Mouse (Mus musculus) lung, embryonic 15.5 days (tissue): ENCODE data around the gene Acoxl. TPM values are rescaled to one million over a fixed set of nuclear protein-coding genes. Genes with fewer than 3 reads are reported as not detected.

ENCODE experiments used
- ATAC-seq: fragments of 200-750 bp; cut with Nextera tagmentation; 2 replicates; pipeline ENCODE4 v1.8.0; 2017; ENCODE audit warnings: moderate number of reproducible peaks, borderline replicate concordance; ENCODE audit not compliant: low FRiP score, low TSS enrichment; ENCODE audit errors: extremely low read depth
- H3K27ac ChIP-seq: fragments of 300-500 bp; sonication (generic); 2 replicates; pipeline ENCODE4 v1.5.1; 2015; ENCODE audit warnings: moderate library complexity, mild to moderate bottlenecking, inconsistent platforms
- H3K27me3 ChIP-seq: fragments of 300-500 bp; sonication (generic); 2 replicates; pipeline ENCODE4 v1.6.1; 2015; ENCODE audit warnings: inconsistent platforms
- H3K36me3 ChIP-seq: fragments of 300-500 bp; sonication (generic); 2 replicates; pipeline ENCODE4 v1.6.1; 2015; ENCODE audit warnings: inconsistent platforms
- H3K4me1 ChIP-seq: fragments of 300-500 bp; sonication (generic); 2 replicates; pipeline ENCODE4 v1.6.1; 2015; ENCODE audit warnings: inconsistent platforms
- H3K4me2 ChIP-seq: fragments of 300-500 bp; sonication (generic); 2 replicates; pipeline ENCODE4 v1.6.1; 2015; ENCODE audit warnings: inconsistent platforms, mild to moderate bottlenecking, moderate library complexity
- H3K4me3 ChIP-seq: fragments of 300-500 bp; sonication (generic); 2 replicates; pipeline ENCODE4 v1.5.1; 2015; ENCODE audit warnings: mild to moderate bottlenecking, inconsistent platforms
- H3K9ac ChIP-seq: fragments of 300-500 bp; sonication (generic); 2 replicates; pipeline ENCODE4 v1.6.1; 2015; ENCODE audit warnings: inconsistent platforms
- H3K9me3 ChIP-seq: fragments of 300-500 bp; sonication (generic); 2 replicates; pipeline ENCODE4 v1.6.1; 2016; ENCODE audit warnings: inconsistent platforms
- WGBS: fragments of 180-500 bp; shearing (Covaris S2); methylation state at CpG from one replicate; pipeline ENCODE4 v1.1.7; 2015; 5-methylcytosine and 5-hydroxymethylcytosine counted together
- polyA plus RNA-seq: library from polyadenylated mRNA; unstranded; fragments of >200 nt; fragmentation: Nextera tagmentation; extraction: Ambion mirVana; gene quantifications from 2 replicates; pipeline ENCODE4 v1.2.1, GENCODE M21; 2015

Gene Acoxl
- polyA plus RNA-seq, 1 experiment from 2014 or later: 0.17 TPM

DNA sequence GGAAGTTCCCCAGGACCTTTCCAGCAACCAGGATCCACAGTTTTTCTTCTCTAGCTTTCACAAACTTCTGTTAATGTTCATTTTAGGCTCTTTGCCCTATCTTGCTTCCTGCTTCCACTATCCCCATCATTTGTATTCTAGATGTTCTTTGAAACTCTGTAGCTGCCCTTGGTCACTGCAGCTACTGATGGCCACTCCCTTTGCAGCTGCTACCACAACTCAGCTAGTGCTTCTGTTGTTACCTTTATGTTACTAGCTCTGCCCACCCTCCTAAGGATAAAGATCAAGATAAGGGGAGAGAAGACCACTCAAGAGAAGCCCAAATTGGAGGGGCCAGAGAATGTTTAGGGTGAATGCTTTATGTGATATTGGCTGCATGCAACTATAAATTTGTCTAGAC is 7.3 kb downstream of the Acoxl start:
- Histone ChIP-seq H3K27ac (no peak overlapping the region), H3K9me3 (no peaks in the 10 kb centered on the region), H3K27me3 (peaks cover 8% of the 10 kb centered on the region), H3K36me3 (no peaks in the 10 kb centered on the region), H3K4me3 (no peak overlapping the region), H3K4me1 (peaks cover 7% of the 10 kb centered on the region; the same call in 1 of the 2 replicates), H3K9ac (no peak overlapping the region), H3K4me2 (no peak overlapping the region)
- no peak for ATAC-seq

GRCm38 (mm10) chr2:127846571-127846970 is 7.9 kb downstream of the Acoxl start:
- no peak overlapping the region for H3K4me3 ChIP-seq
- H3K27me3 ChIP-seq: peaks cover 8% of the 10 kb centered on the region; the same call in 1 of the 2 replicates
- H3K4me2 ChIP-seq: no peak overlapping the region
- WGBS: 10% methylated on average over 1 of the region's 1 CpGs
- no peaks in the 10 kb centered on the region for H3K9me3 ChIP-seq
- no peaks in the 10 kb centered on the region for H3K36me3 ChIP-seq
- no peak overlapping the region for H3K9ac ChIP-seq
- no peak overlapping the region for H3K27ac ChIP-seq
- H3K4me1 ChIP-seq: peaks cover 9% of the 10 kb centered on the region; the same call in 1 of the 2 replicates
- no peak for ATAC-seq

GRCm38 (mm10) chr2:127850371-127850770 is 11.7 kb downstream of the Acoxl start:
- no peak overlapping the region for H3K4me3 ChIP-seq
- no peak overlapping the region for H3K9ac ChIP-seq
- ATAC-seq: no peak
- peaks cover 13% of the 10 kb centered on the region for H3K4me1 ChIP-seq
- 51% methylated on average over 2 of the region's 2 CpGs for WGBS
- no peak overlapping the region for H3K4me2 ChIP-seq
- H3K36me3 ChIP-seq: no peaks in the 10 kb centered on the region
- no peak overlapping the region for H3K27ac ChIP-seq
- peaks cover 4% of the 10 kb centered on the region; the same call in 1 of the 2 replicates for H3K27me3 ChIP-seq
- H3K9me3 ChIP-seq: no peaks in the 10 kb centered on the region

DNA sequence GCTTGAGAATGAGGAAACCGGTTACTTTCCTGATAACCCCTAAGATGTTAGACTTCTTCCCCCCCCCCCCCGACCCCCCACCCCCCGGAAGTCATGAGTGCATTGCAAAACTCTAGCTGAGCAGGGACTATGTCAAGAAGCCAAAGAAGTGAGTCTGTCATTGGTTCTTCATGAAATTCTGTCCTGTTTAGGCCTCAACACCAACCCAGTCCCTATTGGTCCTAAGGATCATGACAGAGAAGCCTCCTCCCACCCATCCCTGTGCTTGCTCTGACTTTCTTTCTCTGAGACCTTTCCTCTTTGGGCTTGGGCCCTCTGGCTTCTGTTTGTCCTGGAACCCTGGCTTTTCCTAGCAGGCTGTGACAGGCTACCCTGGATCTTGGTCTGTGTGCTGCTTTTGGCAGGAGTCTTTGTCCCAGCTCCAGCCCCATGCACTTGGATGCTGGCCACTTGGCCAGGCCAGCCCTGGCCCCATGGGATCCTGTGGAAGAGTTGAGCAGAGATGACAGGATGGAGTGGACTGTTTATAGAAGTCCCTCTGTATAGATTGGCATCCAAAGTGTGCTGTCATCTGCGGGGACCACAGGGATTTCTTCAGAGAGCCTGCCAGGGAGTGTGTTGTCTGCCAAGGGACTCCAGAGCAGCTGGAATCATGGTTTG is 15.8 kb downstream of the Acoxl start:
- no peaks in the 10 kb centered on the region for H3K9me3 ChIP-seq
- no peak overlapping the region for H3K4me3 ChIP-seq
- H3K27me3 ChIP-seq: no peaks in the 10 kb centered on the region
- H3K36me3 ChIP-seq: no peaks in the 10 kb centered on the region
- H3K9ac ChIP-seq: no peak overlapping the region
- peak; percentile 98 for ATAC-seq
- peak overlapping the region; percentile 88 for H3K27ac ChIP-seq
- H3K4me1 ChIP-seq: peaks cover 9% of the 10 kb centered on the region
- no peak overlapping the region for H3K4me2 ChIP-seq
- WGBS: 26% methylated on average over 3 of the region's 4 CpGs

DNA sequence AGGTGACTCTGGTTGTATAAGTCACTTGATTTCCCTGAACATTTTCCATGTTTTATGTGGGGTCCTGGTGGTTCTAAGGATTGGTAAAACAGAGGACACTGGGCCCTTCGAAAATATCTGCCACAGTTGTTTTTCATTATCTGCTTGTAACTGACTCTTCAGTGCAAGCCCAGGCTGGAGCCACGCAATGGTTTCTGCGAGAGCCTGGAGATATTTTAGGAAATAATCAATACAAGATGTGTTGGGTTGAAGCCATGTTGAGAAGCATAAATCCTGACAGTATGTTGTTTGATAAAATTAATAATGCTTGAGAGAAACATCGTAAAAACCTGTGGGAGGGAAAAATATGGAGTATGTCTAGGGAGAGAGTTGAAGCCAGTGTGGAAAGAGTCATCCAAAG is 25.7 kb downstream of the Acoxl start:
- H3K4me2 ChIP-seq: no peak overlapping the region
- H3K9me3 ChIP-seq: no peaks in the 10 kb centered on the region
- ATAC-seq: no peak
- H3K4me3 ChIP-seq: no peak overlapping the region
- WGBS: 72% methylated on average over 4 of the region's 4 CpGs
- H3K9ac ChIP-seq: no peak overlapping the region
- no peak overlapping the region for H3K27ac ChIP-seq
- no peaks in the 10 kb centered on the region for H3K27me3 ChIP-seq
- H3K36me3 ChIP-seq: no peaks in the 10 kb centered on the region
- H3K4me1 ChIP-seq: no peaks in the 10 kb centered on the region

DNA sequence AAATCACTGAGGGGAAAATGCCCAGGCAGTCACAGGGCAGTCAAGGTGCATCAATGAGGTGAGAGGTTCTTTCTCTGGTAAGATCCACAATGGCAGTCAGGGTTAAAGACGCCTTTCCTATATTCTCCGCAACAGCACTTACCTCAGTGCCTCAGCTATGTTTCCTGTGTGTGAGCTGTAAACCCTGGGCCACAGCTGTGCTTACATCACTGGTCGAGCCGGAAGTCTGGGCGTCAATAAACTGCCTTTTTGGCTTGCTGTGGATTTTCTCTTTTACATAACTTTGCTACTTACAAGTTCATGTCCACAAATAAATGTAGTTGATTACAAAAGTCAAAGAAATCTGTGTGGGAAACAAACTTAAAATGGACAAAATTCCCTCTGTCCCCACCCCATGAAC is 42.4 kb downstream of the Acoxl start:
- H3K4me3 ChIP-seq: no peak overlapping the region
- ATAC-seq: no peak
- H3K9ac ChIP-seq: no peak overlapping the region
- H3K27ac ChIP-seq: no peak overlapping the region
- no peaks in the 10 kb centered on the region for H3K36me3 ChIP-seq
- H3K9me3 ChIP-seq: no peaks in the 10 kb centered on the region
- no peaks in the 10 kb centered on the region for H3K4me1 ChIP-seq
- H3K27me3 ChIP-seq: no peaks in the 10 kb centered on the region
- H3K4me2 ChIP-seq: no peak overlapping the region
- WGBS: 62% methylated on average over 5 of the region's 5 CpGs

- ATAC-seq: peak; percentile 76
- no peaks in the 10 kb centered on the region for H3K9me3 ChIP-seq
- H3K4me3 ChIP-seq: no peak overlapping the region
- no peaks in the 10 kb centered on the region for H3K36me3 ChIP-seq
- H3K4me2 ChIP-seq: no peak overlapping the region
- H3K9ac ChIP-seq: no peak overlapping the region
- peaks cover 20% of the 10 kb centered on the region for H3K27me3 ChIP-seq
- peaks cover 17% of the 10 kb centered on the region for H3K4me1 ChIP-seq
- no peak overlapping the region for H3K27ac ChIP-seq
- 2% methylated on average over 6 of the region's 6 CpGs for WGBS
Measured at GRCm38 (mm10) chr2:127889432-127889831, 50.8 kb downstream of the Acoxl start.

- Histone ChIP-seq H3K9ac (no peak overlapping the region), H3K4me1 (peaks cover 17% of the 10 kb centered on the region), H3K4me3 (no peak overlapping the region), H3K27me3 (peaks cover 20% of the 10 kb centered on the region), H3K27ac (no peak overlapping the region), H3K9me3 (no peaks in the 10 kb centered on the region), H3K4me2 (no peak overlapping the region), H3K36me3 (no peaks in the 10 kb centered on the region)
- no peak for ATAC-seq
- 76% methylated on average over 5 of the region's 5 CpGs for WGBS
Measured at GRCm38 (mm10) chr2:127889979-127890378, 51.3 kb downstream of the Acoxl start.

DNA sequence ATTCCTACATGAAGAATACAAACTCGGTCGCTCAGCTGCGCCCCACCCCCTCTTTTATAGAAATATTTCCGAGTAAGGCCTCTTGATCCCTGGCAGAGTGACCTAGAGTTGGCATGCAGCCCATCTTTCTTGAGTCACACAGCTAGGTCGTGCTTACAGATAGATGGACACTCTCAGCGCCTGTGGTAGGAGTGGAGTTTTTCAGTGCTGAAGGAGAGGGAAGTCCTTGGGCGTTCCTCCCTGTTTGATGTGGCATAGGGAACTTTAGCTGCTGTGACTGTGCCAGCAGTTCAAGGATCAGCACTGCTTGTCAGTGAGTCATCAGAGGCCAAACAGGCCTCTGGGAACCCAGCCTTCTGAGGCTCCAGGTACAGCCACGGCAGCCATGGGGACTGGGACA is 51.9 kb downstream of the Acoxl start:
- peaks cover 20% of the 10 kb centered on the region for H3K27me3 ChIP-seq
- peak; percentile 79 for ATAC-seq
- 32% methylated on average over 8 of the region's 8 CpGs for WGBS
- no peak overlapping the region for H3K9ac ChIP-seq
- peaks cover 17% of the 10 kb centered on the region for H3K4me1 ChIP-seq
- peak overlapping the region; percentile 39; the same call in 1 of the 2 replicates for H3K27ac ChIP-seq
- no peak overlapping the region for H3K4me3 ChIP-seq
- H3K9me3 ChIP-seq: no peaks in the 10 kb centered on the region
- no peaks in the 10 kb centered on the region for H3K36me3 ChIP-seq
- H3K4me2 ChIP-seq: no peak overlapping the region

GRCm38 (mm10) chr2:127891056-127891455 is 52.4 kb downstream of the Acoxl start:
- H3K27me3 ChIP-seq: peaks cover 20% of the 10 kb centered on the region
- ATAC-seq: no peak
- H3K9ac ChIP-seq: no peak overlapping the region
- H3K4me1 ChIP-seq: peaks cover 17% of the 10 kb centered on the region
- 85% methylated on average over 3 of the region's 3 CpGs for WGBS
- no peaks in the 10 kb centered on the region for H3K36me3 ChIP-seq
- no peak overlapping the region for H3K4me2 ChIP-seq
- H3K4me3 ChIP-seq: no peak overlapping the region
- H3K9me3 ChIP-seq: no peaks in the 10 kb centered on the region
- H3K27ac ChIP-seq: peak overlapping the region; percentile 39; the same call in 1 of the 2 replicates

DNA sequence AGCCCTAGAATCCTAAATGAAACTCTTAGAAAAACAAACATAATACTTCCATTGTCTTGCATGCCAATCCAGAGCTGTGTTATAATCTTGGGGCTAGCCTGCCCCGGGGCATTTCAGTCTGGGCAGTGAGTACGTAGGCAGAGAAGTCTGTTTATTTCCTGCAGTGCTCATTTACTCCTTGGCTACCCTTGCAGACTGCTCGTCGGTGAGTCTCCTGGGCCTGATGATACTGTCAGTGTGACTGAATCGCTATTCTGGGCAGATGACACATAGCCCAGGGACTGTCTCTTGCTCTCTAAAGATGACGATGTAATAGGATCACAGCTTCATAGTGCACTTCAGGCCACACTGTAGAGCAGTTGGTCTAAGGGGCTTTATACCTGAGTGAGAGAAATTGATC is 56.2 kb downstream of the Acoxl start:
- 37% methylated on average over 6 of the region's 6 CpGs for WGBS

GRCm38 (mm10) chr2:127897718-127898117 is 59.0 kb downstream of the Acoxl start:
- Histone ChIP-seq H3K9me3 (no peaks in the 10 kb centered on the region), H3K4me2 (no peak overlapping the region), H3K4me1 (no peaks in the 10 kb centered on the region), H3K36me3 (no peaks in the 10 kb centered on the region), H3K4me3 (no peak overlapping the region), H3K9ac (no peak overlapping the region), H3K27ac (no peak overlapping the region), H3K27me3 (no peaks in the 10 kb centered on the region)
- 54% methylated on average over 5 of the region's 5 CpGs for WGBS
- no peak for ATAC-seq

More for the DNA sequence above, 56.2 kb downstream of the Acoxl start:
- no peak overlapping the region for H3K4me3 ChIP-seq
- no peak overlapping the region for H3K9ac ChIP-seq
- no peaks in the 10 kb centered on the region for H3K9me3 ChIP-seq
- H3K4me1 ChIP-seq: peaks cover 12% of the 10 kb centered on the region
- ATAC-seq: no peak
- H3K4me2 ChIP-seq: no peak overlapping the region
- H3K27me3 ChIP-seq: no peaks in the 10 kb centered on the region
- no peak overlapping the region for H3K27ac ChIP-seq
- no peaks in the 10 kb centered on the region for H3K36me3 ChIP-seq
